Mouse (Mus musculus): Measurements from ENCODE around the gene Zic5. TPM values are rescaled to one million over a fixed set of nuclear protein-coding genes. Genes with fewer than 3 reads are reported as not detected.

The Zic5 gene
- polyA plus RNA-seq, 1 experiment from 2014 or later, result not detected

DNA sequence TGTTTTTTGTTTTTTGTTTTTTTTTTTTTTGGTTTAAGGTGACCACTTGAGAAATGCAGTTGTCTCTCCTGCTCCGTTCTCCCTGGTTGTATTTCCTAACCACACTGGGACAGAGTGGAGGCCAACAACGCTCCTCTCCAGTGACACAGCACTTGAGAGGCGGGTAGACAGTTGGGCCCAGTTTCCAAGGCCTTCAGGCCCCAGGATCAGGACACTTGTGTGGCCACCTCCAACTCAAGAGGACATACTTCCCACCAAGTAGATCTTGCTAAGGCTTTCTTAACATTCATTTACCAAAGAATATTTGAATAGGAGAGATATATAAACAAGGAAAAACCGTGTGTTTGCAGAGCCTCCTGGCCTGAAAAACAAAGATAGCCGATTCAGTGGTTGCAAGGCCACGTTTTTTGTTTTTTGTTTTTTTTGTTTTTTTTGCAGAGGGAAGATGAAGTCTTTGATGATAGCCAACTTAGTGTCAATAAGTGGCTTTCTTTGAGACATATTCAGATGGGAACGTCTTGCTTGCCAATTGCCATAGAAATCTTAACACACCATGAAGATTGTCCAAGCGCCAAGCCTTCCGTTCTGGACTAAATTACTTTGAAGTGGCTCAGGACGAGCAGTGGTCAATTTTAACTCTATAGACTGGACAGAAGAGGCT, 10.4 kb downstream of the Zic5 start:
- Histone ChIP-seq H3K9me3 (ENCODE audit: control insufficient read depth, low read length) (no peaks in the 10 kb centered on the region), H3K27ac (ENCODE audit: low read depth) (no peak overlapping the region), H3K36me3 (ENCODE audit: control insufficient read depth, insufficient read depth, low read length) (no peaks in the 10 kb centered on the region), H3K4me3 (ENCODE audit: low read depth, low read length) (no peak overlapping the region), H3K27me3 (replicated peaks; ENCODE audit: control insufficient read depth, insufficient read depth, low read length) (peaks cover 72% of the 10 kb centered on the region), H3K4me1 (replicated peaks; ENCODE audit: control insufficient read depth, insufficient read depth, low read length) (peaks cover 2% of the 10 kb centered on the region; the same call in 1 of the 2 replicates), H3K9ac (ENCODE audit: low read length) (no peak overlapping the region), H3K4me2 (ENCODE audit: low read length) (no peak overlapping the region)
- ATAC-seq (replicated peaks; ENCODE audit: low FRiP score, low TSS enrichment, low read depth), result no peak
- DNase-seq (ENCODE audit: low spot score), result no peak
- WGBS, result 61% methylated on average over 10 of the region's 10 CpGs

DNA sequence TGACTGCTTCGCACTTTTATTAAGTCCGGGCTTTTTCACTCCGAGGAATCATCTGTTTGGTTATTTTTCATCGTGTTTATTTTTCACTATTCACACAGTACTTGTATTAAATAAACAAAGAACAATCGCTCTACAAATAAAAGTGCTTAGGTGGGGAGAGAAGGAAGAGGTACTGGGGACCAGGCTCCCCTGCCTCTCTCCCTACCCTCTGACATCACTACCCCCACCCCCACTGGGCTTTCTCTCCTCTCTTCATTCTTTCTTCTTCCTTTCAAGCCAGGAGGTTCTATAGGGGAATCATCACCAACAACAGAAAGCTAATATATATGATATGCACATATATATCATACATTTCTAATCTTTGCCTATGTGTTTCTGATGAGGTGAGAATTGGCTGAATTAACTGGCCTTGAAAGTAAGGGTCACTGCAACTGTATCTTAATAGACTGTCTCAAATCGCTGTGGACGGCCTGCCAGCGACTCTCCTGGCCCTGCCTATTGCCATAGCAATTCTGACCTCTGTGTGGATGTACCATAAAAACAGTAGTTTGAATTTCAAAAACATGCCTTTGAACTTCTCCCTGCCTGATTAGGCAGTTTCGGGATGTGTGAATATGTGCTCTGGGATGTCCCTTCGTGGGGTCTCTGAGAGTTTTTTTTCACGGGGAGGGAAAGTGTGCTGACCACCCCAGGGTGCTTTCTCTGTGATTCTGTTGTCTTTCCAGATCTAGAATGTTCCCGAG, 11.3 kb downstream of the Zic5 start:
- Histone ChIP-seq H3K9ac (ENCODE audit: low read length) (no peak overlapping the region), H3K9me3 (ENCODE audit: control insufficient read depth, low read length) (no peaks in the 10 kb centered on the region), H3K36me3 (ENCODE audit: control insufficient read depth, insufficient read depth, low read length) (no peaks in the 10 kb centered on the region), H3K4me1 (replicated peaks; ENCODE audit: control insufficient read depth, insufficient read depth, low read length) (peaks cover 2% of the 10 kb centered on the region; the same call in 1 of the 2 replicates), H3K4me3 (ENCODE audit: low read depth, low read length) (no peak overlapping the region), H3K27me3 (replicated peaks; ENCODE audit: control insufficient read depth, insufficient read depth, low read length) (peaks cover 75% of the 10 kb centered on the region), H3K27ac (ENCODE audit: low read depth) (no peak overlapping the region), H3K4me2 (ENCODE audit: low read length) (peak overlapping the region; percentile 23; the same call in 1 of the 2 replicates)
- DNase-seq (ENCODE audit: low spot score) (no peak), ATAC-seq (replicated peaks; ENCODE audit: low FRiP score, low TSS enrichment, low read depth) (no peak)
- 12% methylated on average over 12 of the region's 12 CpGs for WGBS

DNA sequence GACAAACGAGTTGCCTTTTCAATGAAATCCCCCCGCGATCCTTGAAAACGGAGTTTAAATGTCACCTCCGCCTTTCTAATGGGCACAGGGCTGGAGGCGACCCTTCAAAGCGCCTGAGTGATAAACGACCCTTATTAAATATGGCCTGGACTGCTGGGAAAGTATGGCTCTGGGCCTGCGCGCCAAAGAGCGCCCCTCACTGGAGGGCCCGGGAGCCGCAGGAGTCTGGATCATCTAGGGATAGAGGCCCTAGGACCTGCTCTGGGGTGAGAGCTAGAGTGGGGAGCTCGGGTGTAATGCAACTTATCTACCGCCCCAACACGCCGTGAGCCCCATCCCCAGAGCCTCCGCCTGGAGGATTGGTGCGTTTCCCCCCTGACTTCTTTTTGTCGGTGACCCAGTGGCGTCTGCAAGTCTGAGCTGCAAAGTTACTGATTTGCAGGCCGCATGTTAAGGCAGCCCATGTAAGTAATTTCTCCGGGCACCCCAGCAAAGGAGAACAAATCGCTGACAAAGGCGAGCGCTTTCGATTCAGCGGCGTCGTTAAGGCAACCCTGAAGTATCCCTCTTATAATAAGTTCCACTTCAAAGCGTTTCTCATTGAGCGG, 12.0 kb downstream of the Zic5 start:
- peaks cover 81% of the 10 kb centered on the region for H3K27me3 ChIP-seq (replicated peaks; ENCODE audit: control insufficient read depth, insufficient read depth, low read length)
- H3K27ac ChIP-seq (ENCODE audit: low read depth), result no peak overlapping the region
- peak overlapping the region; percentile 23; the same call in 1 of the 2 replicates for H3K4me2 ChIP-seq (ENCODE audit: low read length)
- no peak for ATAC-seq (replicated peaks; ENCODE audit: low FRiP score, low TSS enrichment, low read depth)
- 5% methylated on average over 32 of the region's 32 CpGs for WGBS
- peak overlapping the region; percentile 22; the same call in 1 of the 2 replicates for H3K4me3 ChIP-seq (ENCODE audit: low read depth, low read length)
- no peaks in the 10 kb centered on the region for H3K36me3 ChIP-seq (ENCODE audit: control insufficient read depth, insufficient read depth, low read length)
- no peak overlapping the region for H3K9ac ChIP-seq (ENCODE audit: low read length)
- no peaks in the 10 kb centered on the region for H3K9me3 ChIP-seq (ENCODE audit: control insufficient read depth, low read length)
- H3K4me1 ChIP-seq (replicated peaks; ENCODE audit: control insufficient read depth, insufficient read depth, low read length), result peaks cover 2% of the 10 kb centered on the region; the same call in 1 of the 2 replicates
- DNase-seq (ENCODE audit: low spot score), result peak; percentile 63

DNA sequence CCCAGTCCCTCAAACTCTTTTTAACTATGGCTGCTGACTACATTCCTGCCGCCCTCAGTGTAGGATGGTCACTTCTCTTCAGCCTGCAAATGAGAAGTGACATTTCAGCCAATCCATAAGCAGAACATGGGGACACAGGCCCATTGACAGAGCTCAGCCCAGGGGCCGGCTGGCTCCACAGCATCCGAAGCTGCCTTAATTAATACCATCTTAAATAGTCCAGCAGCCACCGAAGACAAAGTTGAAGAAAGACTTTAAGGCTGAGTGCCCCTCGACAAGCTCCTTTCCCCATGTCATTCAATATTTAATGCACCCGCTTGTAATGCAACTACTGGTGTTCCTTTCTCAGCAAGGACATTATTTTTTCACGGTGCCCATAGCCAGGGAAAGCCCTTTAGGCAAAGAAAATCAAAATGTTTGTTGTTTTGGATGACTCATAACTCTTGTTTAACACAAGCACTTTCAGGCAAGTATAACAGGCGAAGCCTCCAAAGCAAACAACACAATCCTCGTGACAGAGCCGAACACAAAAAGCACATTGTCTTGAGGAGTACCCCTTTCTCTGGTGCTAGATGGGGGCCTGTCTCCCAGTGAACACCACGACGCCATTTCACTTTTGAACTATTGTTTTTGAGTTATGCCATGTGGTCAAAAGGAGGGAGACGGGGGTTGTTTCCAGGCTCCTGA, 12.6 kb downstream of the Zic5 start:
- no peak overlapping the region for H3K4me2 ChIP-seq (ENCODE audit: low read length)
- ATAC-seq (replicated peaks; ENCODE audit: low FRiP score, low TSS enrichment, low read depth), result no peak

GRCm38 (mm10) chr14:122451551-122452145, 13.8 kb downstream of the Zic5 start:
- no peak for ATAC-seq (replicated peaks; ENCODE audit: low FRiP score, low TSS enrichment, low read depth)

More for the DNA sequence above, 12.6 kb downstream of the Zic5 start:
- Histone ChIP-seq H3K9ac (ENCODE audit: low read length) (no peak overlapping the region), H3K4me1 (replicated peaks; ENCODE audit: control insufficient read depth, insufficient read depth, low read length) (peaks cover 2% of the 10 kb centered on the region; the same call in 1 of the 2 replicates), H3K9me3 (ENCODE audit: control insufficient read depth, low read length) (no peaks in the 10 kb centered on the region), H3K36me3 (ENCODE audit: control insufficient read depth, insufficient read depth, low read length) (no peaks in the 10 kb centered on the region), H3K27ac (ENCODE audit: low read depth) (no peak overlapping the region), H3K4me3 (ENCODE audit: low read depth, low read length) (no peak overlapping the region), H3K27me3 (replicated peaks; ENCODE audit: control insufficient read depth, insufficient read depth, low read length) (peaks cover 88% of the 10 kb centered on the region)
- 45% methylated on average over 13 of the region's 13 CpGs for WGBS
- no peak for DNase-seq (ENCODE audit: low spot score)

DNA sequence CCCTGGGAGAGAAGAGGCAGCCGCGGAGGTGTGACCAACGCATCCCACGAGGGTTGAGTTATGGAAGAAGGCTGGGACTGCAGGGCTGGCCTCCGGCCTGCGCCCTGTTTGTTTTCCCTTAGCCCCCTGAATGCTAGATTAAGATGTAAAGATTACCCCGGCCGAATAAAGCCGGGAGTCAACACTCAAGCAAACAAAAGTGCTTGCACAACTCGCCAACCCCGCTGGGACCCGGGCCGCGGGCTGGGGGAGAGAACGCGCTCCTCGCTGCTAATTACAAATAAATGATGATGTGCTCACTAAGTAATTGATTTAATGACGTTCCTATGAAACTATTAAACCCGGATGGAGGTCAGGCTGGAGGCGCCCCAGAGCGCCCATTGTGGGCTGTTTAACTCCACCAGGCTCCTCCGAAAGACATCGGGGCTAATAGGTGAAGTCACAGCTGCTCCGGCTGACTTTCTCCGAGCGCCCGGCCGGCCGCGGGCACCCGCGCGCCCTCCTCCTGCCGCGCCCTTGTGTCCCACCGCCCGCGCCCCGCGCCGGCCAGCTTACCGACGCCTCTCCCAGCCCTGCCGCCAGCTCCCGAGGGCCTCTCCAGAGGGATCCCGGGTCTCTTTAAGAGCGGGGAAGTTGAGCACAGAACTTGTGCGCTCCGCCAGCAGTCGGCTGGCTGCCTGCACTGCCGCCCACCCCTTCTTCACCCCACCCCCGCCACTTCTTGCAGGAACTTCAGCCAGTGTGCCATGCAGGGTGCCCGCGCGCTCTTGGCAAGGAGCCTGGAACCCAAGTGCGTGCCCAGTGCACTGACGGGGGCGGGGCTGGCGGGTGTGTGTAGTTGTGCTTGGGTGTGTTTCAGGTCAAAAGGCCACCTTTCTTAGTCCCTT, 14.7 kb downstream of the Zic5 start, which contains the start of gene Gm5089:
Gm5089 (minus strand) TSS at position 620 of the 887 bp plus-strand sequence.
- 2% methylated on average over 59 of the region's 59 CpGs for WGBS
- Histone ChIP-seq H3K4me3 (ENCODE audit: low read depth, low read length) (peak within 1 kb of the TSS; percentile 23; the same call in 1 of the 2 replicates), H3K4me1 (replicated peaks; ENCODE audit: control insufficient read depth, insufficient read depth, low read length) (peaks cover 2% of the 10 kb centered on the region; the same call in 1 of the 2 replicates), H3K9ac (ENCODE audit: low read length) (no peak within 1 kb of the TSS), H3K27me3 (replicated peaks; ENCODE audit: control insufficient read depth, insufficient read depth, low read length) (peaks cover 87% of the 10 kb centered on the region), H3K9me3 (ENCODE audit: control insufficient read depth, low read length) (no peaks in the 10 kb centered on the region), H3K4me2 (ENCODE audit: low read length) (peak within 1 kb of the TSS; percentile 46), H3K36me3 (ENCODE audit: control insufficient read depth, insufficient read depth, low read length) (no peaks in the 10 kb centered on the region), H3K27ac (ENCODE audit: low read depth) (no peak within 1 kb of the TSS)
- peak; percentile 70 for DNase-seq (ENCODE audit: low spot score)
- 0 out of 2 replicates have a peak, but pooled peaks have one; percentile 17 for ATAC-seq (replicated peaks; ENCODE audit: low FRiP score, low TSS enrichment, low read depth)

More at GRCm38 (mm10) chr14:122451551-122452145, 13.8 kb downstream of the Zic5 start:
- Histone ChIP-seq H3K9me3 (ENCODE audit: control insufficient read depth, low read length) (no peaks in the 10 kb centered on the region), H3K4me2 (ENCODE audit: low read length) (no peak overlapping the region), H3K4me1 (replicated peaks; ENCODE audit: control insufficient read depth, insufficient read depth, low read length) (peaks cover 2% of the 10 kb centered on the region; the same call in 1 of the 2 replicates), H3K4me3 (ENCODE audit: low read depth, low read length) (0 out of 2 replicates have a peak overlapping the region, but pooled peaks have one; percentile 23), H3K27me3 (replicated peaks; ENCODE audit: control insufficient read depth, insufficient read depth, low read length) (peaks cover 96% of the 10 kb centered on the region), H3K9ac (ENCODE audit: low read length) (no peak overlapping the region), H3K27ac (ENCODE audit: low read depth) (no peak overlapping the region), H3K36me3 (ENCODE audit: control insufficient read depth, insufficient read depth, low read length) (no peaks in the 10 kb centered on the region)
- DNase-seq (ENCODE audit: low spot score), result no peak
- WGBS, result 64% methylated on average over 5 of the region's 5 CpGs

DNA sequence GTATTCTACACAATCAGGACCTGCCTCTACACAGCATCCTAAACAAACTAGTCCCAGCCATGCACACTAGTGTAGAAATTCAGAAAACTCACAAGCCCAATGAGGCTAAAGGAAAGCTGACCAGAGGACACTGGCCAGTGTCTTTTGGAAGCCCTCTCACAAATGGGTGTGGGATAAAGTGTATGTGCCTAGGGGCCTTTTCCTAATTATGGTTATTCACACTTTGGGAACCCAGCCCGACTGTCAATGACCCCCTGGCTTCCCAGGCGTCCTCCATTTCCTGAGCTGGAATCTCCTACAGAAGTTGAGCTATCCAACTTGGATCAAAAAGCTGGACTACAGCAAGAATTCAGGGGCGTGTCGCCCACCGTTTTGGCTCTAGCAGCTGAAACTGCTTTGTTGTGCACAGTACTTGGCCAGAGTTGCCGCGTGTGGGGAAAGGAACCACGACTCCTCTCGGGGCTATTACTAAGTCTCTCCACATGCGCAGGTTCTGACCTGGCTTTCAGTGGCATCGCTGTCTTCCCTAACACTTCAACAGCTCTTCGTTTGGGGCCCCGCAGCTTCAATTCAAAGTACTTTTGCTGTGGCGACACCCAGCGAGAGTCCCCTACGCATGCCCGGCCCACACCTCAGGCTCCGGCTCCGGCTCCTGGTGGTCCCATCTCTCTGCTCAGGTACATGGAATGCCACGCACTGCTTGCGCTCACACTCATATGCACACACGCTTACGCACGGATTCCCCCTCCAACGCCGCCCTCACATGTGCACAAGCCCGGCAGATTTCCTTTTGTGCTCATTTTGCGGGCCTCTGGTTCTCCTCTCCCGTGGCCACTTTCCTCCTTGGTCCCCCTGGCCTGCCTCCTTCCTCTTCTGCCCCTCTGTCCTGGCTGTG, 15.6 kb downstream of the Zic5 start:
- no peaks in the 10 kb centered on the region for H3K36me3 ChIP-seq (ENCODE audit: control insufficient read depth, insufficient read depth, low read length)
- H3K4me3 ChIP-seq (ENCODE audit: low read depth, low read length), result 0 out of 2 replicates have a peak overlapping the region, but pooled peaks have one; percentile 23
- peaks cover 2% of the 10 kb centered on the region; the same call in 1 of the 2 replicates for H3K4me1 ChIP-seq (replicated peaks; ENCODE audit: control insufficient read depth, insufficient read depth, low read length)
- H3K4me2 ChIP-seq (ENCODE audit: low read length), result peak overlapping the region; percentile 46
- H3K27me3 ChIP-seq (replicated peaks; ENCODE audit: control insufficient read depth, insufficient read depth, low read length), result peaks cover 78% of the 10 kb centered on the region
- 4% methylated on average over 29 of the region's 29 CpGs for WGBS
- ATAC-seq (replicated peaks; ENCODE audit: low FRiP score, low TSS enrichment, low read depth) (no peak), DNase-seq (ENCODE audit: low spot score) (no peak)
- no peak overlapping the region for H3K27ac ChIP-seq (ENCODE audit: low read depth)
- H3K9me3 ChIP-seq (ENCODE audit: control insufficient read depth, low read length), result no peaks in the 10 kb centered on the region
- H3K9ac ChIP-seq (ENCODE audit: low read length), result no peak overlapping the region

Data from intestine, embryonic 14.5 days (tissue).